Mouse (Mus musculus): ENCODE results near the gene Gm20716.

Gm20716 gene

DNA sequence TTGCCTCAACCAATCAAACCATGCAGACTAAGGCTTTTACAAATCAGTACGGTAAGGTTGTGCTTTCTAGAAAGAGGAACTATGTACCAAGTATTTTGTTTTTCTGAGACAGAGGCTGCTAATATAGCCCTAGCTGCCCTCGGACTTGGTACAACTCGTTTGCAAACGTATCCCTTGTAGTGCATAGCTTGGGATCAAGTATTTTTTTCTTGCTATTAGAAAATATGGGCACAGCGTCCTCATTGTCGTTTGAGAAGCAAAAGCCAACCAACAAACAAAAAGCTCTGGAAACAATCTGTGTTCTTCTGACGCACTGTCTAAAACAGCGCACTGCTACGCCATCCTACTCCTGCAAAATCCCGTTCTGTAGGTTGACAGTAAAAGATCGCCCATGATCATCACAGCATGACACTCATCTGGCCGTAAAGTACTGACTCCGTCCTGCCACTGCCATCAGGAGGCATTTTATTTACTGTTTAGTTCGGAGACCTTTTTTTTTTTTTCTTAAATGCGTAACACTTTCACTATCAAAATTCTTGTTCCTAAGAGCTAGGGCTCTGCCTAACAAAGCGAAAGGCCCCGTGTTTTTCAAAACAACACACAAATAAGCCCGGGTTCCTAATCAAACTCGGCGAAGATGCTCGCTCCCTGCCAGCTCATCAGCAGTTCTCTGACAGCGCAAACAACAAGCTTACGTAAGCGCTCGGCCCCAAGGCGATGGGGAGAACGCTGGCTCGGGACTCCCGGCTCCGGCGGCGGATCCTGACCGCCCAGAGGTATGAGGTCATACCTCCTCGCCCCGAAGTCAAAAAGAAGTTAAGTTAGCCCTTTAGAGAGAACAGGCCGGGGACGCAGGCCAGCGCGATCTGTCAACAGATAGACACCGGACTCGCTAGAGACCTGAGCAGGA, 793 bp downstream of the Gm20716 start:
- peak; percentile 53 for DNase-seq (ENCODE audit: low spot score)

DNA sequence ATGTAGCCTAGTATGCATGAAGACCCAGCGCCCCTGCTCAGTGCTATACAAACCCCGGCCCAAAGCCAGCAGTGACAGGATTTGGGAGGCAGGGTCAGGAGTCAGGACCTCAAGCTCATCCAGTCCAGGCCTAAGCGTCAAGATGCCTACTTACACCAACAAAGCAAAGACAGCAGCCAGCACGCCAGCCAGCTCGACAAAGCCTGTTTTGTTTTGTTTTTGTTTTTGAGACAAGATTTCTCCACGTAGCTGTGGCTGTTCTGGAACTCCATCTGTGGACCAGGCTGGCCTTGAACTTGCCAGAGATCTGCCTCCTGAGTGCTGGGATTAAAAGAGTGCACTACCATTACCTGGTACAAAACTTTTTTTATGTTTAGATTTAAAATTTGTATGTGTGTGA, 6.8 kb downstream of the Gm20716 start:
- DNase-seq (ENCODE audit: low spot score) = no peak

DNA sequence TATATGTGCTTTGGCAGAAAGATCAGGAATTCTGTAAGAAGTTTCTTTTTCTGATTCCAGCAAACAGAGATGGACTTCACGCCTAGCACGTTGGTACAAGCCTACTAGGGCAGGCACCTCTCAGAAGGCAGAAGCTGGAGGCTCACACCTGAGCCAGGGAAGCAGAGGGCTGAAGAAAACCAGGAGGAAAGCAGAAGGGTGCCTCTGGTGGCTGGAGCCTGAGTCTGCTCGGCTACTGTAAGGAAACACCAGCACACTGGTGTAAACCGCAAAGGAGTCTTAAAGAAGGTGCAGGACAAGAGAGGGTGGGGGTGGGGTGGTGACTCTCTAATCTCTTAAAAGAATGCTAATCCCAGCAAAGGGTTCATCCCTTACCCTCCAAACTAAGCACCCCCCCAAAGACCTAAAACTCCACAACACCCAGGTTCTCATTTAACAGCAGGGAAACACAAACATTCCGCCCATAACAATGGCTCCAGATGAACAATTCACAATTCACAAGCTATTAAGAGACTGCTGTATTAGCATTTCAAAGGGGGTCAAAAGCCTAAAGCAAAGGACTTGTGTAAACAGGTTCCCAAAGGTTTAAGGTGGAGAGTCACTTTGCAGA, 16.3 kb downstream of the Gm20716 start:
- DNase-seq (ENCODE audit: low spot score) = no peak

DNA sequence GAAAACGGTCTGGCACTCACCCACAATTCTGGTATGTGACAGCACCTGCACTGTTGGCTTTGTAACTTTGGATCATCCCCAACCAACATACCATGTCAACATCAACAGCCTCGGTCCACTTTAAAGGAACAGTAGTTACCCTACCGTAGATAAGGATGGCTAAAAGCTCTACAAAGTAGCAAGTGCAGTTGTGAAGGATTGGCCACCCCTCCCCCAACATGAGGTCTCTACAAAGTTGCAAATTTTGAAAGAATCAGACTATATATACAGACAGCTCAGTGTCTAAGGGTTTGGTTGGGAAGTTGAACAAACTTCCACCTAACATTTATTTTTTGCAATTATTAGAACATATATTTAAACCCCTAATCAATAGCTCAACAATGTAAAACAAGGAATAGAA, 22.3 kb downstream of the Gm20716 start:
- no peak for DNase-seq (ENCODE audit: low spot score)

DNA sequence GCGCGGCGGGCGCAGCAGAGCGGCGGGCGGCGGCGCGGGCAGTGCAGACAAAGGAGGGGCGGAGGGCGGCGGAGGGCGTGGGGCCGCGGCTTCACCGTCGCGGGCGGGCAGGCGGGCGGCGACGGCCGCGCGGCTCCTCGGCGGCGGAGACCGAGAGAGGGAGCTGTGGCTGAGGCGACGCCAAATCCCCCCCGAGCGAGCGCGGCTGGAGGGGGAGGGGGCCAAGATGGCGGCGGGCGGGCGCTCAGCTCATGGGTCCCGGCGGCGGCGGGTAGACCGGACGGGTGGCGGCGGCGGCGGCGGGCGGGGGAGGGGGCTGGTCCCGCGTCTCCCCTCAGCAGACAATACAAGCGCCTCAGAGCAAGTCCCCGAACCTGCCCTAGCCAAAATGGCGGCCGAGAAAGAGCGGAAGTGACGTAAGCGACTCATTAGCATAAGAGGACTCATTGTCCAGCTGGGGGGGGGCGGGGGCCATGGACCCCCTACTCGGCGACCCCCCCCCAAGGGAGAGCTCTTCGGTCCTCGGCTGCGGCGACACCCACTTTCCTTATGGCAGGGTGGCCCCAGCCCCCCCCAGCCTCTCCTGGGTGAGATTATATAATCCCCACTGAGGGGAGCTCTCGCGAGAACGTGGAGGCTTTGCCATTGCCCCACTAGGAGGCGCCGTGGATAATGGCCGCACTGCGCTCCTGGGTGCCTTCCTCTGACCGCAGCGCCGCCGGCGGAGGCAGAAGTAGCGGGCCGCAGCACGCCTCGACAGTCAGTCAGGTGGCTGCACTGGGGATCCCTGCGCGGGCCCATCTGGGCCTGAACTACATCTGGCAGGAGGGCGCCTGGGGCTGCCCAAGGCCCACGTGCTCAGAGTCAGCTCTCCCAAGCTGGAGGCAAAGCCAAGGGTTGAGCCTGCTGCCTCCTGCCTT, 23.2 kb downstream of the Gm20716 start, which contains the start of gene Adnp:
TSS of gene Adnp (minus strand) at position 388 of the 920 bp plus-strand sequence.
- peak; percentile 92 for DNase-seq (ENCODE audit: low spot score)

DNA sequence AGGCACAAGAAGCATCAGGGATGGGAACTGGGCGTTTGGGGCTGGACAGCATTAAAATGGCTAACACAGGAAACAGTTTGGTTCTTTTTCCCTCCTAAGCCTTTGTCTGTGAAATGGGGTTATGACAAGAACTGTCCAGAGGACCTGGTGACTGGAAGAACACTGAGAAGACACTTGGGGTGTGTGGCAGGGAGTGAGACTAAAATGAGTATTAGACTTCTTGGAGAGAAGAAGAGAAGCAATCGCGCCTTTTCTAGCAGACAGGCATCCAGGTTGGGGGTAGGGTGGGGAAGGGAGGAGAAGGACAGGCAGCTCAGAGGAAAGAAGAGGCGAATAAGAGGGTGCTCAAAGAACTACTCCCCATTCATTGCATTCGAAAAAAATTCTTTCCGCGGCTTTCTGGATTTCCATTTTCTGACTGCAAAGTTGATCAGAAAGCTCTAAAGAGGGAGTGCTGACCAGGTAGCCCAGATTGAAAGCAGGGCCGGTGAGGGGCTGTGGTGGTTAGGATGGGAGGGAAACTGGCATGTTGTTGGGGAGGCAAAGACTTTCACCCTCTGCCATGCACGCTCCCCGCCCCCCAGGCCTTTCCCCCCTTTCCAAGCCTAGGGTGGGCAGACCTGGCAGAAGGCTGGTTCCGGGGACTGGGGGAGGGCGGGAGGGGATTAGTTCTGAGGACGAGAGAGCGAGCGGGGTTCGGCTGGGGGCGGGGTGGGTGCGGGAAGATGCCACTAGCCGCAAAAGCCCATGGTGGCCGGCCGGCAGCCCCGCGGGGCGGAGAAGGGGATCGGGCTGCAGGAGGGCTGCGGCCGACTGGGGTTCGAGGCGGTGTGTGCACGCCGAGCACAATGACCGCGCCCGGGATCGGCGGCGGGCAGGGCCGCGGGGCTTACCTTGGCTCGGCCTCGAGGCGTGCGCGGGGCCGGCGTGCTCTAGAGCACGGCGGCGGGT, 24.2 kb downstream of the Gm20716 start:
- DNase-seq (ENCODE audit: low spot score) = peak; percentile 17

DNA sequence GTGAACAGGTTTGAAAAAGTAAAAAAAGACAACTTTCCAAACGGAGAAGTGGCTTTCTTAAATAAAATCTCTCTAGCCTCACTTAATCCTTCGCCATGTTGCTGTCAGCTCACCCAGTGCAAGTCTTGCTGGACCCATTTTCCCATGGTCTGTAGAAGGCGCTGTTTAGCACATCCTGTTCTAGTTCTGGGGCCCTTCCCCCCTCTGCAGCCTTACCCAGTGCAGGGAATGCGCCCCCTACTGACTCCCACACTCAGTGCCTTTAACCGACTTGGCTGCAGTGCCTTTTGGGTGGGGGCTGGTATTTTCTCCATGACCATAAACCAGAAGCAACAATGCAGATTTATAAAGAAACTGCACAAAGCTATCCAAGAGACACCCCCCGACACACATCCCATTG, 24.9 kb downstream of the Gm20716 start:
- peak; percentile 79 for DNase-seq (ENCODE audit: low spot score)

DNA sequence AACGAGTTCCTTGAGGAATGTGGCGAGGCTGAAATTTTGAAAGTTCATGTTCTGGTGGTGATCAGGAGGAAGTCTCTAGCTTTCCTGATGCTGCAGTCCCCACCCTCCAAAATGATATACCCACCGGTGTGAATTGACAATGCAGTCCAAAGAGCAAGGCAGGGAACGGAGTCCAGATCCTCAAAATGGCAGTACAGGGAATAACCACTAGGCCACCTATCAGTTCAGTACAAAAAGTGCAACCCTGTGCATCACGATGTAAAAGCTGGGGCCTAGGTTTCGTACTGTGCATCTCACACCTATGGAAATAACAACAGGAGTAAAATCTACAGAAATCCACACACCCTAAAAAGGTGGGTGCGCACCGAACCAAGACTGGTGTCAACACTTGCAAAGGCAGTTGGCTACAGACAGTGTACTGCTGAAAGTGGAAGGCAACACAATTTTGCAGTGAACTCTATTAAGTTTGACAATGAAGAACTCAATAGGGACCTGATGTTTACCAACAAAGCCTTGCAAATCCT, 25.6 kb downstream of the Gm20716 start:
- DNase-seq (ENCODE audit: low spot score) = no peak

DNA sequence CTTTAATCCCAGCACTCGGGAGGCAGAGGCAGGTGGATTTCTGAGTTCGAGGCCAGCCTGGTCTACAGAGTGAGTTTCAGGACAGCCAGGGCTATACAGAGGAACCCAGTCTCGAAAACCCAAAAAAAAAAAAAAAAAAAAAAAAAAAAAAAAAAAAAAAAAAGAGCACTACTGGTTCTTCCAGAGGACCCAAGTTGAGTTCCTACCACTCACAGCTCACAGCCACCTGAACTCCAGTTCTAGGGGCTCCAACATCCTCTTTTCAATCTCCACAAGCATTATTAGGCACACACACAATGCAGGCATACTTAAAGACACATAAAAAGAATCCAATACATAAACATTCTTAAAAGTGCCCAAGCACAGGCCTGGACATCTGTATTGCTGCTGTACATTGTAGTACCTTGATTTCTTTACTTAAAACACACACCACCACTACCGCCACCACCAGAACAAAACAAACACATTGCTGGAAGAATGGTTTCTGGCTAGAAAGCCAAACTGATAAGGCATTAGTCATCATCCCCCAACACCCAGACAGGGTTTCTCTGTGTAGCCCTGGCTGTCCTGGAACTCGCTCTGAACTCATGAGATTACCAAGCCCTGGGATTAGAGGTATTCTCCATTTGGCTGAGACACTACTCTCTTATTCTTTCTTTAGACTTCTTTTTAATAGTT, 30.0 kb downstream of the Gm20716 start:
- no peak for DNase-seq (ENCODE audit: low spot score)

DNA sequence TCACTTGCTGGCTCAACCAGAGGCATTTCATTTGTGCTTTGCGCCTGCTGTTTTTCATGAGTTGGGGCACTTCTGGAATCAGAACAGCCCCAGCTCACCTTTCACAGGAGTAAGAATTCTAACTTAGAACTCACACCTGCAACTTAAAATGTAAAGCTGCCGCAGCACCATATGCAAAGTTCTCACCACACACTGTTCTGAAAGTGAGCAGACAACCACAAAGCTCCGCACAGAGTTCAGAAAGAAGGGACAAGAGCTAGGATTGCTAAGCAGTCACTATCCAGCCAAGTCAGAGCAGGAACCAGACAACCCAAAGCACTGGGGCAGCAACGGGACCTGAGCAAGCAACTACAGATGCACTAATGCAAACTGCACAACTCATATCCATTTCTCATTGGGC, 30.7 kb downstream of the Gm20716 start:
- DNase-seq (ENCODE audit: low spot score) = no peak

DNA sequence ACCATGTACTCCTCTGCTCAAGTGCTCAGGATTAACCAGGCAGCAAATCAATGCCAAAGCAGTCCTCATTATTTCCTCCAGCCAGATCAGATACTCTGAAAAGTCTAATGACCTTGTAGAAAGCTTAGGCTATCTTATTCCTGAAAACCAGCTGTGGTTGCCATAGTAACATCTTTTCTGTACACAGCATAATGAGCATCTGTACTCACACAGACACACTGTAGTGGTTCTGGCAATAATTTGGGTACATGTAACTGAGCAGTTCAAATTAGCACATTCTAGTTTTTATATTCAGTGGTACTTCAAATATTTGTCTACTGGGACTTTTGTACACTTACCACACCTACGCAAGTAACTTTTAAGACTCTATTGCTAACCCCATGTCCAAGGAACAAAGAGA, 31.7 kb downstream of the Gm20716 start:
- DNase-seq (ENCODE audit: low spot score) = no peak

DNA sequence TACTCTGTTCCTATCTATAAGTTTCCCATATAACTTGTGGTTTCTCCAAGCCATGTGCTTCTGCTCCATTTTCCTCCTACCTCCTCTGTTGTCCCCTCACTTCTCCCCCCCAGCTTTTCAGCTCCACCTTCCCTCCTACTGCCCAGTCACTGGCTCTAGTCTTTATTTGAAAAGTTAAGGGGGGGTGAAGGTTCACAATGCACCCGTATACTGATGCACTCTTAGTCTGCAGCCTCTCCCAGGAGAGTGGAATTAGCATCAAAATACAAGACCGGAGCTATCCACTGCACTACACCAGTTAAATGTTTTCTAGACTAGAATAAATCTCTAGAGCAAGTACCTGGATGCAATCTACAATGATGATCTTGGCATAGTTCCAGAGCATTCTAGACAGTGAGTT, 34.4 kb downstream of the Gm20716 start:
- no peak for DNase-seq (ENCODE audit: low spot score)

DNA sequence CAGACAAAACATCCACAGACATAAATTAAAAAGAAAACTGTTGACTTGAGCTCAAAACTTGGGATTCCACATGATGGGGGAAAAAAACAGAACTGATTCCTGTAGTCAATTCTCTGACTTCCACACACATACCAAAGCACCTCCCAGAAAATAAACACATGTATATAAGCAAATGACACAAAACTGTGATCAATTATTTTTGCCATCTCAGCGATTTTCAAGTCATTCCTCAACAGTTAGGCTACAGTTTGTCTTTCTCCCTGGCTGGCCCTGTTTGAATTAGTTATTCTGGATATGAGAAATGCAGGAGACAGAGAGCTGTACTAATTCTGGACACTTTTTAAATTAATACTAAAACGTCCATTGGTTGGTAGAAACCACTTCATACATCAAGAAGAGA, 36.5 kb downstream of the Gm20716 start:
- DNase-seq (ENCODE audit: low spot score) = no peak

DNA sequence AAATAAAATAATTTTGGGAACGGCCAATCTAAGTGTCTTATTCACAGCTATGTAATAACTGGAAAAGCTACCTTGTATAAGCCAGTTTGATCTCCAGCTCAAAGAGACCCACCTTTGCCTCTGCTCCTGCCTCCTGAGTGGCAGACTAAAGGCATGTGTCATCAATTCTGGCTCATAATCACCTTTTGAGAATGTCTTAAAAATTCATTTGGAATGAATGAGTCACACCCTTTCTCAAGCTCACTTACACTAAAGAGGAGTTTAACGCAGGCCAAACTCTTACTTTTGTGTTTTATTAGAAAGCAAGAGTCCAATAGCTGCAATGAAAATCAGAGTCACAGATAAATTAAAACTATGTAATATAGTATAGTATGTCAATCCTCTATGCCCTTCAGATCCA, 38.3 kb downstream of the Gm20716 start:
- DNase-seq (ENCODE audit: low spot score) = no peak

DNA sequence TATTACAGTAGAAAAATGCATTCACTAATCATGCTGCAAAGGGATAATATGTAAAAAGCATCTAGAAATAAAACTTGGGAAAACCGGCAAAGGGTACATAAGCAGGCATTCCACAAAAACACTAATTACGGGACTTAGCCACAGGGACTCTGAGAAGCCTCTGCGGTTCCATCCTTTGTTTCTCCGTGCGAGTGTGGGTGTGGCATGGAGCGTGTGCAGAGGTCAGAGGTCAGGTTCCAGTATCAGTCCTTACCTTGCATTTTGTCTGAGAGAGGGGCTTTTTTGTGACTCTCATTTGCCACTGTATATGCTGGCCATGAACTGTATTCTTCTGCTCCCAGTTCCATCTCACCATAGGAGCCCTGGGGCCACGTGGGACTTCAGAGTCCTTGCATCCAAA, 54.2 kb downstream of the Gm20716 start:
- DNase-seq (ENCODE audit: low spot score) = no peak

DNA sequence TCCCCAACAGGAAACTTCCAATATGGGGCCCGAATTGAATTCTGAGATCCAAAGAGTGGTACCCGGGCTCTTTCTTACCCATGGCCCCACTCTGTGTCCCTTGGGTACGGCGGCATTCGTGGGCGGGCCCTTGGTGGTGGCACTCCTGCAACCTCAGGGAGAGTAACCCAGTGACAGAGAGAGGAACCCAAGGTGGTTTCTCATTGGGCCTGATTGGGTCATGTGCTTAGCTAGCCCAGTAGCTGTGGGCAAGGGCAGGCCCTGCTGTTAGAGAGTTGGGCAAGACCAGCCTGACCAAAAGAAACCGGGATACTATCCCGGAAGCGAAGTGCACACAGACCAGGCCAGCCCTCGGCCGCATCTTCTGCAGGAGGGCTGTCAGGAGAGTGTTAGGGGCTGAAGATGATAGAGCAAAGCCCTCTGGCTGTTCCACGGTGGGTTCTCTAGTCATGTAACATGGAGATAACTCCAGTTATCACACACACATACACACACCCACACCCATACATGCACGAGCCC, 59.9 kb downstream of the Gm20716 start:
- DNase-seq (ENCODE audit: low spot score) = peak; percentile 63

DNA sequence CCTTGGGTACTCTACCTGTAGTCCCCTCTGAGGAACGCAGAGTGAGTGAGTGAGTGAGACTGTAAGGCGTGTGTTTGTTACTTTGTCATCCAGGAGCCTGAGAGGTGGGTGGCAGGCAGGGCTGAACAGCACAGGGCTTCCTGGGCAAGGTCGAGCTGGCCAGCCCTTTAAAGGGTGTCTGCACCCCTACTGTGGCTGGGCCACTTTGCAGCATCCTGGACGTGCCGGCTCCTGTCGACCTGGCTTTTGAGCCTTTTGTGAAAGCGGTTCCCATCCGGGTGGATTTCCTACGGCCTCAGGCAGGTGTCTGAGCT, 60.4 kb downstream of the Gm20716 start:
- DNase-seq (ENCODE audit: low spot score) = peak; percentile 19

DNA sequence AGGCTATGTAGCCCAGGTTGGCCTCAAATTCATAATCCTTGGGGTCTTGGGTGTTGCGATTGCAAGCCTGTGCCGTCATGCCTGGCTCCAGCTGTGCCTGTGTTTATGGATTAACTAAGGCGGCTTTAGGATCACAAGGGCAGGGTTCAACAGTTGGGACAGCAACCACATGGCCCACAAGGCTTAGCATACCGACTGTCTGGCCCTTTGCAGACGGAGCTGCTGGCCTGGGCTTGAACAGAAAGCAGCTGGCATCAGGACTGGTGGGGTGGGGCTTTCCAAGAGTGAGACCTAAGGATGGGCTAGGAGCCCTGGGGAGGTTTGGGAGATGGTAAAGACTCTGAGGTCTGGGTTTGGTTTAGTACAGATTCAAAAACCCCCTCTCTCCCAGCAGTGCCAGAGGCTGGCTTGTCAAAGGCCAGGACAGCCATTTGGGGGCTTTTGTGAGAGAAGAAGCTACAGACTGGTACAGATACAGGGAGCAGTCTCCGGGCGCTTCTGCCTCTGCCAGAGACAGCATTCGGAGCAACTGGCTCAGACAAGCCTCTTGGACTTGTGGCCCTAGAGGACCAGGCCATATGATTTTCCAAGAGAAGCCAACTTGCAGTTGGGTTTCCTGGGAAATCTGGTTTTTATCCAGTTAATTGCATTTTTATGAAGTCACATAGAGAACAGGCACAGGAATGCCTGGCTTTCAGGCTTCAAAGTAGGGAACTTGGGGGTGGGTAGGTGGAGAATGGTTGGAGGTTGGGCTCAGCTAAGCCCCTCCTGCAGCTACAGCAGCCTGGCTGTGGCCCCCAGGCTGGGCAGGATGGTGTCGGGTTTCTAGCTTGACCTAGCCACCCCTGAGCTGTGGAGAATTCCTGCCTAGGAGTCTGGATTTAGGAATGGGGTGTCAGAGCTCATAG, 61.0 kb downstream of the Gm20716 start:
- no peak for DNase-seq (ENCODE audit: low spot score)

DNA sequence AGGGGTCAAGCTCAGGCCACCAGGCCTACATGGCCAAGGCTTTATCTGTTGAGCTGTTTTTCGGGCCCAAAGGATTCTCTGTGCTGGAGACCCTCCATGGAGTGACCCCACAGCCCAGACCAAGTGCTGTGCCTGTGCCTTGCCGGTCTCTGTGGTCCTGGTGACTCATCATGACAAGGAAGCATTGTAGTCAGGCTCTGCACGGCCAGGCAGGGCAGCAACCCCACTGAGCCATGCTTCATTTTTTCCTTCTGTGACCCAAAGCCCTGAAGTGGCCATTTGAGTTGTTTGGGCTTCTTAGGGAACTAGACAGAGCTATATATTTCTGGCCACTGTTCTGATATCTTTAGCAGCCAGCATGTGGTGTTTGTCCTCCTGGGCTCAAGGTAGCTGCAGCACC, 62.4 kb downstream of the Gm20716 start:
- no peak for DNase-seq (ENCODE audit: low spot score)
